Mouse (Mus musculus) hindbrain, embryonic 10.5 days (tissue): ENCODE results near the gene Pde5a. TPM values are rescaled to one million over a fixed set of nuclear protein-coding genes. Genes with fewer than 3 reads are reported as not detected.
A peak's percentile ranks its signal among the peaks of the same experiment; 100 is the strongest.

ENCODE experiments used
- DNase-seq: peaks from one replicate; pipeline ENCODE4 v3.0.0-alpha.2; 2017; ENCODE audit warnings: low spot score
- H3K27ac ChIP-seq: fragments of 300-500 bp; sonication (generic); 2 replicates; pipeline ENCODE4 v1.5.1; 2016; ENCODE audit warnings: mild to moderate bottlenecking, moderate library complexity
- H3K27me3 ChIP-seq: fragments of 300-500 bp; sonication (generic); 2 replicates; pipeline ENCODE4 v1.6.1; 2016; ENCODE audit warnings: mild to moderate bottlenecking; ENCODE audit not compliant: poor library complexity, insufficient read depth, severe bottlenecking
- H3K36me3 ChIP-seq: fragments of 300-500 bp; sonication (generic); 2 replicates; pipeline ENCODE4 v1.6.1; 2016; ENCODE audit warnings: mild to moderate bottlenecking, moderate library complexity
- H3K4me1 ChIP-seq: fragments of 300-500 bp; sonication (generic); replicated peaks from 2 replicates; pipeline ENCODE4 v1.6.1; 2016; ENCODE audit warnings: mild to moderate bottlenecking
- H3K4me3 ChIP-seq: fragments of 300-500 bp; sonication (generic); 2 replicates; pipeline ENCODE4 v1.5.1; 2016; ENCODE audit warnings: mild to moderate bottlenecking, moderate library complexity
- H3K9me3 ChIP-seq: fragments of 300-500 bp; sonication (generic); 2 replicates; pipeline ENCODE4 v1.6.1; 2016; ENCODE audit warnings: mild to moderate bottlenecking, moderate library complexity
- WGBS: fragments of 180-500 bp; shearing (Covaris S2); methylation state at CpG from one replicate; pipeline ENCODE4 v1.1.7; 2016; 5-methylcytosine and 5-hydroxymethylcytosine counted together
- polyA plus RNA-seq: library from polyadenylated mRNA; unstranded; fragments of >200 nt; fragmentation: Nextera tagmentation; extraction: Ambion mirVana; gene quantifications from 2 replicates; pipeline ENCODE4 v1.2.1, GENCODE M21; 2016

The Pde5a gene
- polyA plus RNA-seq, 1 experiment from 2014 or later = 2.9 TPM

GRCm38 (mm10) chr3:122729601-122729959, 833 bp downstream of the Pde5a start:
- WGBS = 0% methylated on average over 22 of the region's 22 CpGs
- peak; percentile 79 for DNase-seq

DNA sequence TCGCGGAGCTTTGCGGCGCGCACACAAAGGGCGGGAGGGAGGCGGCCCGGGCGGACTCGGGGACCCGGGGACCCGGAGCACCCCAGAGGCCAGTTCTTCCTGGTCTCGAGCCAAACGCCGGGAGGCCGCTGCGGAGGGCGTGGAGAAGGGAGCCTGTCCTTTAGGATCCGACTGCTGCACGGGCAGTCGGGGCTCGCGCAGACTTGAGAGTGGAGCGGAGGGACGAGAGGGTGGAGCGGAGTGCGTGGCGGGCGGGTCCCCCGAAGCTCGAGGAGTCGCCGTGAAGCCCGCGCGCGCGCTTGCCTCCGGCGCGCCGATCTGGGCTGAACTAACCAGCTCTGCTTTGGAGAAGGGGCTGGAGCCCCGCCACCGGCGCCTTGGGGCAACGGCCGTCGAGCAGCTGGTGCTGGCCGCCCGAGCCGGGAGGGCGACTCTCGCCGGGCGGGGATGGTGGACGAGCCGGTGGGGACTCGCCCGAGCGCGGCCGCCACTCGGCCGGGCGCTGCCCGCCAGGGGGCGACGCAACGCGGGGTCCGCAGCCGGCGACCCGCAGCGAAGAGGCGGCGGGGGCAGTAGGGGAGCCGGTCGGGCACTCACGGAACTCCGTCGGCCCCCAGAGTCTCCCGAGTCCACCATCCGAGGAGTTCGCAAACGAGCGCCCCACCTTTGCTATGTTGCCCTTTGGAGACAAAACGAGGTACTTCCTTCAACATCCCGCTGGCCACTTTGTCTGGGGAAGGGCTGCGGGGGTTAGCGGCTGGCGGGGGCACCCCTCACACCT, 1.4 kb downstream of the Pde5a start:
- H3K27ac ChIP-seq = peak overlapping the region; percentile 98
- no peaks in the 10 kb centered on the region for H3K27me3 ChIP-seq
- H3K36me3 ChIP-seq = no peaks in the 10 kb centered on the region
- DNase-seq = peak; percentile 82
- H3K4me3 ChIP-seq = peak overlapping the region; percentile 71
- no peaks in the 10 kb centered on the region for H3K9me3 ChIP-seq
- peaks cover 30% of the 10 kb centered on the region for H3K4me1 ChIP-seq
- whole genome bisulfite sequencing = under 1% methylated on average over 92 of the region's 92 CpGs

More at GRCm38 (mm10) chr3:122729601-122729959, 833 bp downstream of the Pde5a start:
- Histone ChIP-seq H3K27me3 (no peaks in the 10 kb centered on the region), H3K36me3 (no peaks in the 10 kb centered on the region), H3K27ac (peak overlapping the region; percentile 98), H3K4me3 (peak overlapping the region; percentile 71), H3K4me1 (peaks cover 30% of the 10 kb centered on the region), H3K9me3 (no peaks in the 10 kb centered on the region)

DNA sequence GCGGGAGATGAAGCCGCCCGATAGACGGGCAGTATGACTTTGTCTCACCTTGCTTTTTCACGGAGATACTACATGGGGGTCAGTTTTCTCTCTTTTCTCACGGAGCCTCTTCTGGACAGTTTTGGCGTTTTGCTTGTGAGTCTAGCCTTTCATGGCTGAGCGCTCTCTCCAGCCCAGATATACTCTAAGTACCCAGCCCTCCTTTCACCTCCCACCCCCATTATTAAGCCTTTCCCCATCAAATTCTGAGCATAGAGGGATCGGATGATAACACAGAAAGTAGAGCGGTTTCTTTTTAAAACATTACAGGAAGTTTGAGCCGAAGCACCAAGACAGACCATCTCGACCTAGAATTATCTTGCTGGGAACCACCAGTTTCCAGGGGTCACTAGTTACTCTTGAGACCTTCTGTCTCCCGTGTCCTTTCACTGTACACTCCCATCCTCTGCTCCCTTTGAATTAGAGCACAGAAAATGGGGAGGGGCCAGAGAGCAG, 2.0 kb downstream of the Pde5a start:
- H3K9me3 ChIP-seq = no peaks in the 10 kb centered on the region
- no peak for DNase-seq
- 1% methylated on average over 13 of the region's 13 CpGs for WGBS
- H3K27ac ChIP-seq = peak overlapping the region; percentile 98
- H3K4me3 ChIP-seq = peak overlapping the region; percentile 71
- peaks cover 30% of the 10 kb centered on the region for H3K4me1 ChIP-seq
- no peaks in the 10 kb centered on the region for H3K36me3 ChIP-seq
- H3K27me3 ChIP-seq = no peaks in the 10 kb centered on the region

DNA sequence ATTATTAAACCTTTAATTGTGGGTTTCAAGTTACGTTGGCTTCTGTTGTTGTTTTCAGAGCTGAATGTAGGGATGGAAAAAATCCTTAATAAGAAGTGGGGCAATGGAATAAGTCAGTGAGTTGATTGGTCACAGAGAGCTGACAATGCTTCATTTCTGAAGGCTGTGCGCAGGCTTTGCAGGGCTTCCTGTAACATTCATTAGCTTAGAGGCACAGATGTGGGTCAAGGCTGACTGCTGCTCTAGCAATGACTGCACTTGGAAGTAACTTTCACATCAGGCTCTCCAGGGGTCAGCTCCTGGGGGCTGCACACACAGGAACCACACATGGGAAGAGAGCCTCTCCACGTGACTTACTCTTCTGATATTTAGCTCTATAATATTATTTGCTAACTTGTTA, 5.1 kb downstream of the Pde5a start:
- no peak for DNase-seq
- WGBS = 82% methylated on average over 3 of the region's 3 CpGs
- Histone ChIP-seq H3K4me3 (no peak overlapping the region), H3K9me3 (no peaks in the 10 kb centered on the region), H3K4me1 (peaks cover 27% of the 10 kb centered on the region), H3K36me3 (no peaks in the 10 kb centered on the region), H3K27ac (no peak overlapping the region), H3K27me3 (no peaks in the 10 kb centered on the region)

GRCm38 (mm10) chr3:122734329-122734728, 5.6 kb downstream of the Pde5a start:
- H3K36me3 ChIP-seq = no peaks in the 10 kb centered on the region
- 90% methylated on average over 6 of the region's 6 CpGs for WGBS
- no peak for DNase-seq
- no peaks in the 10 kb centered on the region for H3K9me3 ChIP-seq
- H3K4me3 ChIP-seq = no peak overlapping the region
- no peak overlapping the region for H3K27ac ChIP-seq
- H3K27me3 ChIP-seq = no peaks in the 10 kb centered on the region
- peaks cover 23% of the 10 kb centered on the region for H3K4me1 ChIP-seq

GRCm38 (mm10) chr3:122739460-122739859, 10.7 kb downstream of the Pde5a start:
- 97% methylated on average over 15 of the region's 15 CpGs for WGBS
- Histone ChIP-seq H3K4me1 (no peaks in the 10 kb centered on the region), H3K27ac (no peak overlapping the region), H3K36me3 (peaks cover 12% of the 10 kb centered on the region), H3K27me3 (no peaks in the 10 kb centered on the region), H3K9me3 (peaks cover 6% of the 10 kb centered on the region; the same call in 1 of the 2 replicates), H3K4me3 (no peak overlapping the region)
- no peak for DNase-seq

GRCm38 (mm10) chr3:122744265-122744664, 15.5 kb downstream of the Pde5a start:
- Histone ChIP-seq H3K4me3 (no peak overlapping the region), H3K36me3 (peaks cover 33% of the 10 kb centered on the region), H3K4me1 (no peaks in the 10 kb centered on the region), H3K9me3 (peaks cover 18% of the 10 kb centered on the region), H3K27me3 (no peaks in the 10 kb centered on the region), H3K27ac (no peak overlapping the region)
- DNase-seq = no peak
- 87% methylated on average over 3 of the region's 3 CpGs for WGBS

- WGBS = 85% methylated on average over 9 of the region's 9 CpGs
- Histone ChIP-seq H3K4me3 (no peak overlapping the region), H3K9me3 (peaks cover 12% of the 10 kb centered on the region), H3K4me1 (no peaks in the 10 kb centered on the region), H3K27ac (no peak overlapping the region), H3K36me3 (peaks cover 28% of the 10 kb centered on the region), H3K27me3 (no peaks in the 10 kb centered on the region)
- DNase-seq = no peak
Observed at GRCm38 (mm10) chr3:122747921-122748700, 19.4 kb downstream of the Pde5a start.

DNA sequence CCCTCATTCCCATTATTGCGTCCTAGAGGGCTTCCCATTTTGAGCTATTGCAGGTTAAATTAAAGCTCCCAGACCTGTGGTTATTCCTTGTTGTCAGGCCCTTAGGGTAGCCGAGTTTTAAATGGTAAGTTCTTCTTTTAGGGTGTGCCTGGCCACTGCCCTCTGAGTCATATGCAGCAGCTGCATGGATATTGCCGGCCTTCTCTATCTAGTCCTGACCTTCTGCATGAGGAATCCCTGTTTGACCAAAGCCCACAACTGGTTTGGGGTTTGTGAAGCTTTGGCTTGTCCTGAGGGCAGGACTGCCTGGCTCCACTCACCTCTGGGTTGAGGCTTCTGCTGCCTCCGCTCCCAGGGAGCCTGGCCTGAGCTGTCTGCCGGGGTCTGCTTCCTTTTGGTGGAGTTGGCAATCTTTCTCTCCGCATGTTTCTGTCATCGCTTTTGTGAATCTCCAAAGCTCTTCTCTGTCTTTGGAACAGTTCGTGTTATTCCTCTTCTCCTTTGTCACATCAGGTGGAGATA, 34.6 kb downstream of the Pde5a start:
- H3K9me3 ChIP-seq = no peaks in the 10 kb centered on the region
- H3K27me3 ChIP-seq = no peaks in the 10 kb centered on the region
- WGBS = 87% methylated on average over 8 of the region's 8 CpGs
- H3K4me3 ChIP-seq = no peak overlapping the region
- no peaks in the 10 kb centered on the region for H3K4me1 ChIP-seq
- H3K36me3 ChIP-seq = peaks cover 21% of the 10 kb centered on the region
- H3K27ac ChIP-seq = no peak overlapping the region
- DNase-seq = no peak

DNA sequence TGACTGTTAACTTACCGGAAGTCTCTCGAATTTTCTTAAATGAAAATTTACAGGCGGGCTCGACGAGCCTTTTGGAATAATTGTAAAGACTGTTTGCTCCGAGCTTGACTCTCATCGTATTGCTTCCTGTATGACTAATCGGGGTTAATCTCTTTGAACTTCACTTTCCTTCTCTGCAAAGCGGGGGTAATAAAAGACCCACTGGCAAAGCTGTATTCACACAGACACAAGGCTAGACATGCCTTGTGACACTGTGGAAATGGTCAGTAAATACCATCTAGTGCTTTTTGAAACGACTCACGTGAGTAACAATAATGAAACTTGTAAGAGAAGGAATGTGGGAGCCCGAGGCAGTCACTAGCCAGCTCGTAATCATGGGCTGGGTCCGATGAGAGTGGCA, 35.0 kb downstream of the Pde5a start:
- Histone ChIP-seq H3K4me3 (no peak overlapping the region), H3K27me3 (no peaks in the 10 kb centered on the region), H3K4me1 (no peaks in the 10 kb centered on the region), H3K36me3 (peaks cover 21% of the 10 kb centered on the region), H3K9me3 (no peaks in the 10 kb centered on the region), H3K27ac (no peak overlapping the region)
- DNase-seq = no peak
- 82% methylated on average over 14 of the region's 14 CpGs for WGBS

DNA sequence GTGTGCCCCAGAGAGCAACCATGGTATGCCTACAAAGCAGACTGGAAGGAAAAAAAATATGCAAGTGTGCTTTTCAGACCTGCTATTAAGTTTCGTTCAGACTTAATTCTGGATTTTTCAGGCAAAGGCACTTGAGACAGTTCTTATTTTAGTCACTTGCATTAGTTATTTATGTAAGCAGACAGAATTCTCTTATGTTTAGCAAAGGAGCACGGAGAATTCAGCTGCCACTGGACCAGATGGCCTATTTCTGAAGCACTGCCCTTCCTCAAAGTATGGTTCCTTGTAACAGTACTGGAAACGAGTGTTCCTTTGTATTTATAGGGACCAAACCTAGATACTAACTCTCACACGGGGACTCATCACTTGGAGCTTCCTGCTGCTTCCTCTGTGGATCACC, 38.2 kb downstream of the Pde5a start:
- H3K4me3 ChIP-seq = no peak overlapping the region
- WGBS = 66% methylated on average over 4 of the region's 4 CpGs
- H3K36me3 ChIP-seq = peaks cover 15% of the 10 kb centered on the region
- no peaks in the 10 kb centered on the region for H3K4me1 ChIP-seq
- H3K27me3 ChIP-seq = no peaks in the 10 kb centered on the region
- H3K27ac ChIP-seq = no peak overlapping the region
- H3K9me3 ChIP-seq = no peaks in the 10 kb centered on the region
- no peak for DNase-seq

GRCm38 (mm10) chr3:122767841-122768240, 39.1 kb downstream of the Pde5a start:
- Histone ChIP-seq H3K27me3 (no peaks in the 10 kb centered on the region), H3K4me1 (no peaks in the 10 kb centered on the region), H3K36me3 (peaks cover 6% of the 10 kb centered on the region; the same call in 1 of the 2 replicates), H3K9me3 (no peaks in the 10 kb centered on the region), H3K27ac (no peak overlapping the region), H3K4me3 (no peak overlapping the region)
- no peak for DNase-seq
- WGBS = 74% methylated on average over 5 of the region's 5 CpGs

DNA sequence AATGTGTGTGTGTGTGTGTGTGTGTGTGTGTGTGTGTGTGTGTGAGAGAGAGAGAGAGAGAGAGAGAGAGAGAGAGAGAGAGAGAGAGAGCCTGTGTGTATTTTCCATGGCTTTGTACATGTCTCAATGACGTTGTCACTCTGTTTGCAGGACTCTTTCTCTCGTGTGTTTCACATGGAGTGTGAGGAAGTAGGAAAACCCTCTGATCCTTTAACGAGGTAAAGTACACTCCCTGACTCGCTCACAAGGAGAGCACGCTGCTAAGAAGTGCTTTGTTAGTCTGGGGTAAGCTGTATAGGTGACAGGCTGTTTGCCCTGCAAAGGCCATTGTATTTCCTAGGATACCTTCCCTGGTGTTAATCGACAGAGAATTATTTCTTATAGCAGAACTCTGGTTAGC, 52.7 kb downstream of the Pde5a start:
- 82% methylated on average over 6 of the region's 6 CpGs for WGBS

More for the DNA sequence above, 52.7 kb downstream of the Pde5a start:
- H3K4me1 ChIP-seq = no peaks in the 10 kb centered on the region
- H3K4me3 ChIP-seq = no peak overlapping the region
- no peaks in the 10 kb centered on the region for H3K9me3 ChIP-seq
- no peak for DNase-seq
- no peak overlapping the region for H3K27ac ChIP-seq
- H3K36me3 ChIP-seq = peaks cover 32% of the 10 kb centered on the region
- no peaks in the 10 kb centered on the region for H3K27me3 ChIP-seq
